Mouse (Mus musculus): Measurements from ENCODE around the gene Tmem14c. TPM values are rescaled to one million over a fixed set of nuclear protein-coding genes. Genes with fewer than 3 reads are reported as not detected.
A peak's percentile ranks its signal among the peaks of the same experiment; 100 is the strongest.

Tmem14c gene
- 149 and 153 TPM in 2 replicates for total RNA-seq (2014; rRNA removed)
- 201 and 244 TPM in 2 replicates for polyA plus RNA-seq (2012; rRNA removed)

DNA sequence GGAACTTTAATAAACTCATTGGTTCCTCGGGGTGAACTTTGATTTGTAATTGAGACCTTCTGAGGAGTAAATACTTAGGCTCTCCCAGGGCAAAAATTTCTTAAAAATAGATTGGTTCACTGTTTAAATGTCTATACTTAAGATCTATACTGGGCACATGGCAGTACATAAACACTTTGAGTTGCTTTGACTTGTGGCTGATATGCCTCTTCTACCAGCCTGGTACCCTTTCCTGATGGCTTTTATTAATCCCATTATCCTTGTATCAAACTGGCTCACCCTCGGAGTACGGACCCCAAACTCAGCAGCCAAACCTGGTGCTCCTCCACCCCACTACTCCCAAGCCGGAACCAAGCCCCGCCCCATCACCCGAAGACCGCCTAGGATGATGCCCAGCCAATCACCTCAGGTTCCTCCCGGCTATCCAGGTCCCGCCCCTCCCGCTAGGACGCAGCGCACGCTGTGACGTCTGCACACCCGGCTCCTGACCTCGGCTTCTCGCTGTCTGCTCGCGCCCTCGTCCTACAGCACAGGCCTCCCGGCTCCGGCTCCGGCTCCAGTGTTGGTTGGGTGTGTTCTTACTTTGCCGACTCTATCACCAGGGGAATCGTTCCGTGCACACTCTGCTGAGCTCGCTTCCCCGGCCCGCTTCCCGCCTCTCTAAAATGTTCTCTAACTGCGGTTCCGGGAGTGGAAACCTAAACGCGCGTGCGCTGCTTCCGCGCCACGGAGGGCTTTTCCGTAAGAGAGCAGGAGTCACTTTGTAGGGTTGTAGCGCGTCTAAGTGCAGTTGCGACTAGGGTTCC, at the start of gene Tmem14c:
Gene Tmem14c (plus strand): TSS at position 464 of the 806 bp plus-strand sequence.
- WGBS = 1% methylated on average over 43 of the region's 43 CpGs
- H3K4me3 ChIP-seq (ENCODE audit: insufficient read depth, low read depth, low read length) = peak within 1 kb of the TSS; percentile 77
- peaks cover 12% of the 10 kb centered on the region for H3K4me1 ChIP-seq (ENCODE audit: control insufficient read depth, insufficient read depth, low read length)
- DNase-seq (ENCODE audit: extremely low read depth, low read depth, low spot score) = peak; percentile 90
- peaks cover 43% of the 10 kb centered on the region for H3K36me3 ChIP-seq (ENCODE audit: control insufficient read depth, insufficient read depth, low read length)
- no peaks in the 10 kb centered on the region for H3K27me3 ChIP-seq (ENCODE audit: control insufficient read depth, insufficient read depth, low read length)
- peaks cover 6% of the 10 kb centered on the region; the same call in 1 of the 2 replicates for H3K79me2 ChIP-seq (ENCODE audit: control insufficient read depth, insufficient read depth, low read length)
- H3K9ac ChIP-seq (ENCODE audit: low read depth, low read length) = peak within 1 kb of the TSS; percentile 84
- peak within 1 kb of the TSS; percentile 86 for H3K27ac ChIP-seq (replicated peaks; ENCODE audit: insufficient read depth, low read depth, low read length)
- TF ChIP-seq POLR2A (IDR thresholded peaks at IDR 0.05; ENCODE audit: extremely low read depth, insufficient read depth, low read length) (peak; percentile 96), CTCF (IDR thresholded peaks at IDR 0.05; ENCODE audit: low read depth, low read length) (no peak)

- Histone ChIP-seq H3K4me1 (ENCODE audit: control insufficient read depth, insufficient read depth, low read length) (peaks cover 3% of the 10 kb centered on the region), H3K36me3 (ENCODE audit: control insufficient read depth, insufficient read depth, low read length) (no peaks in the 10 kb centered on the region), H3K9ac (ENCODE audit: low read depth, low read length) (no peak overlapping the region), H3K79me2 (ENCODE audit: control insufficient read depth, insufficient read depth, low read length) (no peaks in the 10 kb centered on the region), H3K27me3 (ENCODE audit: control insufficient read depth, insufficient read depth, low read length) (no peaks in the 10 kb centered on the region), H3K4me3 (ENCODE audit: insufficient read depth, low read depth, low read length) (no peak overlapping the region), H3K27ac (replicated peaks; ENCODE audit: insufficient read depth, low read depth, low read length) (no peak overlapping the region)
- no peak for DNase-seq (ENCODE audit: extremely low read depth, low read depth, low spot score)
- 94% methylated on average over 10 of the region's 10 CpGs for WGBS
- TF ChIP-seq POLR2A (IDR thresholded peaks at IDR 0.05; ENCODE audit: extremely low read depth, insufficient read depth, low read length) (no peak), CTCF (IDR thresholded peaks at IDR 0.05; ENCODE audit: low read depth, low read length) (no peak)
Measured at GRCm38 (mm10) chr13:40967609-40968008, 48.5 kb upstream of the Tmem14c start.

DNA sequence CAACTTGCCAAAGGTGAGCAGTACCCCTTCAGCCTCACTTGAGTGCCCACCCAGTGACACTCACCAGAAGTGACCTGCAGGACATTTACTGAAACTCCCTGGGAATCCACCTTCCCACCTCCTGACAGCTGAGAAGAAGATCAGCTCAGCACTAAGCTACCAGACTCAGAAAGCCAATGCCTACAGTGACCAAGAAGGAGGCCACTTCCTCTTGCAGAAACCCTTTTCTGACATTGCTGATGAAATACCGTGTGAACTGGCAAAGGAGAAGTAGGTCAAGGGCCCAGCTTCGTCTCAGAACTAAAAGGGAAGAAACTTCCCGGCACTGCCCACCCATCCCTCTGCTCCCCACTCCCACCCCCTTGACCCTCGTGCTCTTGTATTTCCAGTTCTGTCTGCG, 47.5 kb upstream of the Tmem14c start:
- Histone ChIP-seq H3K27ac (replicated peaks; ENCODE audit: insufficient read depth, low read depth, low read length) (no peak overlapping the region), H3K4me1 (ENCODE audit: control insufficient read depth, insufficient read depth, low read length) (peaks cover 3% of the 10 kb centered on the region), H3K4me3 (ENCODE audit: insufficient read depth, low read depth, low read length) (no peak overlapping the region), H3K9ac (ENCODE audit: low read depth, low read length) (no peak overlapping the region), H3K79me2 (ENCODE audit: control insufficient read depth, insufficient read depth, low read length) (no peaks in the 10 kb centered on the region), H3K36me3 (ENCODE audit: control insufficient read depth, insufficient read depth, low read length) (no peaks in the 10 kb centered on the region), H3K27me3 (ENCODE audit: control insufficient read depth, insufficient read depth, low read length) (no peaks in the 10 kb centered on the region)
- DNase-seq (ENCODE audit: extremely low read depth, low read depth, low spot score) = no peak
- TF ChIP-seq CTCF (IDR thresholded peaks at IDR 0.05; ENCODE audit: low read depth, low read length) (no peak), POLR2A (IDR thresholded peaks at IDR 0.05; ENCODE audit: extremely low read depth, insufficient read depth, low read length) (no peak)
- WGBS = 69% methylated on average over 5 of the region's 5 CpGs

DNA sequence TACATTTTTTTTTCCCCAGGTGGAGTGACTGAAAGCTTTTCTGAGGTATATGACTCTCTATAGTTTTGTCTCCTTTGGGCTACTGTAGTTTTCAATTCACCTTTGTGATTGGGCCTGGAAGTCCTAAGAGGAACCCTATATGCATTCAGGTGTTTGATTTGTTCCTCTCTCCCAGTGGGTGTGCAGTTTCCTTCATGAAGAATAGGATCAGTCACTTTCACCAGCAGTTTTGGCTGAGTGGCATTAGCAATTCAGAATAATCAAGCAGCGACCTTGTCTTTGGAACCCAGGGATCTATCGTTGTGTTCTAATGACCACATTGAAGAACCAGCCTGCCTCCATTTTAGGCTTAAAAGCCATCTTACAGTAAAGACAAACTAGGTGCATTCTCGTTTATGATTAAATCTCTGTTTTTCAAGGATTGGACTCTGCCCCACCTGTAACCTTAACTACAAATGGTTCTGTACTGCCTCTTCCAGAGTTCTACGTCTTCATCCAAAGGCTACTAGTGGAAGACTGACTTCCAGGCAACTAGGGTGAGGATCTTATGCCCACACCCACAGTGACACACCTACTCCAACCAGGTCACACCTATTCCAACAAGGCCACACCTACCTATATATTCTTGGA, 46.2 kb upstream of the Tmem14c start:
- H3K4me3 ChIP-seq (ENCODE audit: insufficient read depth, low read depth, low read length) = no peak overlapping the region
- no peak for DNase-seq (ENCODE audit: extremely low read depth, low read depth, low spot score)
- whole genome bisulfite sequencing = 86% methylated on average over 4 of the region's 4 CpGs
- H3K4me1 ChIP-seq (ENCODE audit: control insufficient read depth, insufficient read depth, low read length) = peaks cover 3% of the 10 kb centered on the region
- no peak overlapping the region for H3K9ac ChIP-seq (ENCODE audit: low read depth, low read length)
- H3K27me3 ChIP-seq (ENCODE audit: control insufficient read depth, insufficient read depth, low read length) = no peaks in the 10 kb centered on the region
- no peak overlapping the region for H3K27ac ChIP-seq (replicated peaks; ENCODE audit: insufficient read depth, low read depth, low read length)
- no peaks in the 10 kb centered on the region for H3K36me3 ChIP-seq (ENCODE audit: control insufficient read depth, insufficient read depth, low read length)
- TF ChIP-seq CTCF (IDR thresholded peaks at IDR 0.05; ENCODE audit: low read depth, low read length) (no peak), POLR2A (IDR thresholded peaks at IDR 0.05; ENCODE audit: extremely low read depth, insufficient read depth, low read length) (no peak)
- no peaks in the 10 kb centered on the region for H3K79me2 ChIP-seq (ENCODE audit: control insufficient read depth, insufficient read depth, low read length)

- peak; percentile 83 for DNase-seq (ENCODE audit: extremely low read depth, low read depth, low spot score)
Measured at GRCm38 (mm10) chr13:40971261-40971660, 44.8 kb upstream of the Tmem14c start.

More at GRCm38 (mm10) chr13:40971261-40971660, 44.8 kb upstream of the Tmem14c start:
- no peaks in the 10 kb centered on the region for H3K79me2 ChIP-seq (ENCODE audit: control insufficient read depth, insufficient read depth, low read length)
- H3K27me3 ChIP-seq (ENCODE audit: control insufficient read depth, insufficient read depth, low read length) = no peaks in the 10 kb centered on the region
- H3K27ac ChIP-seq (replicated peaks; ENCODE audit: insufficient read depth, low read depth, low read length) = no peak overlapping the region
- H3K9ac ChIP-seq (ENCODE audit: low read depth, low read length) = no peak overlapping the region
- H3K4me1 ChIP-seq (ENCODE audit: control insufficient read depth, insufficient read depth, low read length) = peaks cover 3% of the 10 kb centered on the region
- no peaks in the 10 kb centered on the region for H3K36me3 ChIP-seq (ENCODE audit: control insufficient read depth, insufficient read depth, low read length)
- WGBS = 30% methylated on average over 5 of the region's 5 CpGs
- no peak overlapping the region for H3K4me3 ChIP-seq (ENCODE audit: insufficient read depth, low read depth, low read length)
- TF ChIP-seq POLR2A (IDR thresholded peaks at IDR 0.05; ENCODE audit: extremely low read depth, insufficient read depth, low read length) (no peak), CTCF (IDR thresholded peaks at IDR 0.05; ENCODE audit: low read depth, low read length) (no peak)
